Mouse (Mus musculus) forebrain, embryonic 10.5 days (tissue): ENCODE measurements around the gene Fam49a. TPM values are rescaled to one million over a fixed set of nuclear protein-coding genes. Genes with fewer than 3 reads are reported as not detected.
A peak's percentile ranks its signal among the peaks of the same experiment; 100 is the strongest.

ENCODE experiments used
- DNase-seq: peaks from one replicate; pipeline ENCODE4 v3.0.0-alpha.2; 2017; ENCODE audit warnings: low spot score; ENCODE audit errors: extremely low spot score
- H3K27ac ChIP-seq: fragments of 300-500 bp; sonication (generic); 2 replicates; pipeline ENCODE4 v1.5.1; 2016; ENCODE audit warnings: mild to moderate bottlenecking
- H3K27me3 ChIP-seq: fragments of 300-500 bp; sonication (generic); 2 replicates; pipeline ENCODE4 v1.6.1; 2016; ENCODE audit warnings: mild to moderate bottlenecking; ENCODE audit not compliant: poor library complexity, severe bottlenecking
- H3K36me3 ChIP-seq: fragments of 300-500 bp; sonication (generic); replicated peaks from 2 replicates; pipeline ENCODE4 v1.6.1; 2016; ENCODE audit warnings: mild to moderate bottlenecking, moderate library complexity
- H3K4me1 ChIP-seq: fragments of 300-500 bp; sonication (generic); 2 replicates; pipeline ENCODE4 v1.6.1; 2016
- H3K4me3 ChIP-seq: fragments of 300-500 bp; sonication (generic); 2 replicates; pipeline ENCODE4 v1.5.1; 2016; ENCODE audit warnings: mild to moderate bottlenecking, moderate library complexity
- H3K9me3 ChIP-seq: fragments of 300-500 bp; sonication (generic); 2 replicates; pipeline ENCODE4 v1.6.1; 2016; ENCODE audit warnings: mild to moderate bottlenecking, moderate library complexity
- WGBS: fragments of 180-500 bp; shearing (Covaris S2); methylation state at CpG from one replicate; pipeline ENCODE4 v1.1.7; 2016; 5-methylcytosine and 5-hydroxymethylcytosine counted together
- polyA plus RNA-seq: library from polyadenylated mRNA; unstranded; fragments of >200 nt; fragmentation: Nextera tagmentation; extraction: Ambion mirVana; gene quantifications from 2 replicates; pipeline ENCODE4 v1.2.1, GENCODE M21; 2016

Fam49a gene
- polyA plus RNA-seq, 1 experiment from 2014 or later = 5.3 TPM

DNA sequence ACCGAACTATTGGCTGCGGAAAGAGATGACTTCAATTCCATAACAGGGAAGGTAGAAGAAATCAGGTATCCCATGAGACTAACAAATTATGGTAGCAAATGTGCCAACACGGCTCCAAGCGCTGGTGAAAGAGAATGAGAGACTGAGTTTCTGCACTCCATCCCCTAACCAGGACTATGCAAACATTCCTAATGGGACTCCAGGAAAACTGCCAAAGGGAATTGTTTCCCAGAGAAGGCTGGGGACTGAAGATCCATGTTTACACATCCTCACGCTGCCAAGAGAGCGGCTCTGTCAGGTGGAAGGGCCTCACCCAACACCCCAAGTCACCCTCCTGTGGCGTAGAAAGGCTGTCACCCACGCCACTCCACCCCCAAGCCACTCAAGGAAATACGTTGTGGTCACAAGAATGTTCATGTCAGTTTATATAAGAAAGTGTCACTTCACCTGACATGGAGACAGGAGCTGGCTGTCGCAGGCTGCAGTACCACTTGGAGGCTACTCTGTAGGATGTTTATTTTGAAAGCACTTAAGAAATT is 92.2 kb downstream of the Fam49a start:
- Histone ChIP-seq H3K4me1 (peaks cover 8% of the 10 kb centered on the region), H3K36me3 (no peaks in the 10 kb centered on the region), H3K9me3 (no peaks in the 10 kb centered on the region), H3K4me3 (no peak overlapping the region), H3K27ac (no peak overlapping the region), H3K27me3 (no peaks in the 10 kb centered on the region)
- DNase-seq = no peak
- WGBS = 87% methylated on average over 10 of the region's 10 CpGs

- H3K27me3 ChIP-seq = no peaks in the 10 kb centered on the region
- WGBS = 90% methylated on average over 9 of the region's 9 CpGs
- no peak overlapping the region for H3K4me3 ChIP-seq
- no peak for DNase-seq
- no peaks in the 10 kb centered on the region for H3K36me3 ChIP-seq
- no peaks in the 10 kb centered on the region for H3K9me3 ChIP-seq
- no peak overlapping the region for H3K27ac ChIP-seq
- peaks cover 8% of the 10 kb centered on the region for H3K4me1 ChIP-seq
Observed at GRCm38 (mm10) chr12:12356048-12356447, 94.1 kb downstream of the Fam49a start.

DNA sequence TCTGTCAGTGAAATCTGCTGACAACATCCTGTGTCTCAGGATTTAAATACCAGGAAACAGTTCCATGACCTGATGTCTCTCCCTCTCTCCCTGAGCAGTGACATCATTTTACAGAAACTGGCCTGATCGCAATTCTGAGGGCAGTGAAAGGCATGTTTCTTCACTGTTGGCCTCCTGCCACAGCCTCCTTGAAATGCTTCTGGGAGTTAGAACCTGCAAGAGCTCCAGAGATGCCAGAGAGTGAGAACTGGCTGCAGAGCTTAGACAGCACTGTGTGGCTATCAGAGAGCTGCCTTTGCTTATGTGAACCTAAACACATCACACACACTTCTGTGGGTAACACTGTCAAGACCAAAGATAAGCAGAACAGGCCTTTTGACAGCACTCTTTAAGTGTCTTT is 94.5 kb downstream of the Fam49a start:
- no peak overlapping the region for H3K4me3 ChIP-seq
- no peak for DNase-seq
- H3K27me3 ChIP-seq = no peaks in the 10 kb centered on the region
- peaks cover 6% of the 10 kb centered on the region for H3K4me1 ChIP-seq
- H3K9me3 ChIP-seq = no peaks in the 10 kb centered on the region
- no peak overlapping the region for H3K27ac ChIP-seq
- H3K36me3 ChIP-seq = no peaks in the 10 kb centered on the region
- 81% methylated on average over 1 of the region's 1 CpGs for WGBS

DNA sequence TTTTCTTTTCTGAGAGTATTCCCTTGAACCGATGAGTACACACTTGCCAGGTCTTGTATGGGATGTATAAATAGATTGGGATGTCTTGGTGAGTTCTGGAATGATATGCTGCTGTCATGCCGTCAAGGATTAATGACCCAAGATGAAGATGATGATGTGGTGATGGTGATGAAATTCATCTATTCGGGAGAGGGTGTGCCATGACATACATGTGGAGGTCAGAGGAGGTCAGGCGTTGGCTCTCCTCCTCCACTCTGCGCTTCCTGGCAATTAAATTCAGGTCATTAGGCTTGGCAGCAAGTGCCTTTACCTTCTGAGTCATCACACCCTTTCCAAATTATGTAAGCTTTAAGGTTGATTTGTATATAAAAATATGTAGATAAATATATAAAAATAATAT is 95.0 kb downstream of the Fam49a start:
- H3K27me3 ChIP-seq = no peaks in the 10 kb centered on the region
- no peak for DNase-seq
- H3K9me3 ChIP-seq = no peaks in the 10 kb centered on the region
- H3K36me3 ChIP-seq = no peaks in the 10 kb centered on the region
- peaks cover 1% of the 10 kb centered on the region for H3K4me1 ChIP-seq
- H3K27ac ChIP-seq = no peak overlapping the region
- WGBS = 89% methylated on average over 5 of the region's 5 CpGs
- H3K4me3 ChIP-seq = no peak overlapping the region

DNA sequence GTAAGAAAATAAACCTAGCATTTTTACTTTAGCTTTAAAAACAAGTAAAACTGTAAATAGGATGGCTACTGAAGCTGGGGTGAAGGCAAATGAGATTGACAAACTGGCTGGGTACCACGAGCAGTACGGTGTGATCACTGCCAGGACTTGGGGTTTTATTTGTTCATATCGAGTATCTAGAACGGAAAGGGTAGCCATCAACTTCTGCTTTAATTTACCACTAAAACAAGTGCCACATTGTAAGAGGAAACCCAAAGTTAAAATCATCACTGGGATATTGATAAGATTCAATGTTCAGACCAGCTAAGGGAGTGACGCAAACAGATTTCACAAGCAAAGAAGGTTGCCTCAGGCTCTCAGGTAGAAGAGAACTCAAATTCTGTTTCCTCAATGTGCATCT is 98.0 kb downstream of the Fam49a start:
- H3K4me3 ChIP-seq = no peak overlapping the region
- WGBS = 94% methylated on average over 5 of the region's 5 CpGs
- no peaks in the 10 kb centered on the region for H3K27me3 ChIP-seq
- no peak for DNase-seq
- H3K27ac ChIP-seq = no peak overlapping the region
- no peaks in the 10 kb centered on the region for H3K9me3 ChIP-seq
- H3K36me3 ChIP-seq = no peaks in the 10 kb centered on the region
- H3K4me1 ChIP-seq = no peaks in the 10 kb centered on the region

DNA sequence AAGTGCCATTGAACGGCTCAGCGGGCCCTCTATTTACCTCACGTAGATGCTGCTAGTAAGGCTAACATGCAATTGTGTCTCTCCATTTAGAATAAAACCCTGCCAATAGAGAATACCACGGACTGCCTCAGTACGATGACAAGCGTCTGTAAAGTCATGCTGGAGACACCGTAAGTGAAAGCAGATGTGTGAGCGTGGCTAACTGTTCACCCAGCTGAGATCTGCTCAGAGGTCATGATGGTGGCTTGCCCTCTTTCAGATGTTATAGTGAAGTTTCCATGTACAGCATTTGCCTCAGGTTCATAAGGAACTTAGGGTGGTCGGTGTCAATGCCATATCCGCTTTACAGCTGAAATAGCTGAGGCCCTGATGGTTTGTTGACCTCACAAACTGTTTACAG is 100.4 kb downstream of the Fam49a start:
- WGBS = 79% methylated on average over 10 of the region's 10 CpGs
- Histone ChIP-seq H3K27ac (no peak overlapping the region), H3K4me3 (no peak overlapping the region), H3K9me3 (no peaks in the 10 kb centered on the region), H3K4me1 (no peaks in the 10 kb centered on the region), H3K36me3 (no peaks in the 10 kb centered on the region), H3K27me3 (no peaks in the 10 kb centered on the region)
- no peak for DNase-seq

DNA sequence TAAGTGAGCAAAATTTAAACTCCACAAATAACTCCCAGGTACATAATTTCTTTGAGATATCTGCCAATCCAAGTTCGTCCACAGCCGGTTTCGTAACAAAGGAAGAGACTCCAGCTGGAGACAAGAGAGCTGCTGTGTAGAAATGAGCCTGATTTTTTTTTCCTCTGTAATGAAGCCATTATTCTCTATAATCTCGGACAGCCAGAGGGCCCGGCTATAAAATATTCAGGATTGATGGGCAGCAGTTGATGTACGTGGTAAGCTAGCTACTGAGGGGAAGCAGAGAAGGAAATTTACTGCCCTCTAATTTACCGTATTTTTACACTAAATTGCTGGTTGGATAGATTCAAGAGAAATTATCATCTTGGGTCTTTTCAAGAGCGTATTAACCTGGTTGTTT is 102.3 kb downstream of the Fam49a start:
- H3K27ac ChIP-seq = no peak overlapping the region
- H3K27me3 ChIP-seq = no peaks in the 10 kb centered on the region
- H3K4me1 ChIP-seq = no peaks in the 10 kb centered on the region
- no peak for DNase-seq
- H3K4me3 ChIP-seq = no peak overlapping the region
- 89% methylated on average over 8 of the region's 8 CpGs for WGBS
- H3K9me3 ChIP-seq = no peaks in the 10 kb centered on the region
- H3K36me3 ChIP-seq = no peaks in the 10 kb centered on the region

- H3K27me3 ChIP-seq = no peaks in the 10 kb centered on the region
- WGBS = 86% methylated on average over 5 of the region's 5 CpGs
- H3K27ac ChIP-seq = no peak overlapping the region
- H3K4me1 ChIP-seq = no peaks in the 10 kb centered on the region
- no peaks in the 10 kb centered on the region for H3K9me3 ChIP-seq
- DNase-seq = no peak
- no peak overlapping the region for H3K4me3 ChIP-seq
- no peaks in the 10 kb centered on the region for H3K36me3 ChIP-seq
Observed at GRCm38 (mm10) chr12:12367423-12367822, 105.5 kb downstream of the Fam49a start.

GRCm38 (mm10) chr12:12373111-12373862 is 111.3 kb downstream of the Fam49a start:
- Histone ChIP-seq H3K36me3 (no peaks in the 10 kb centered on the region), H3K27me3 (no peaks in the 10 kb centered on the region), H3K4me1 (no peaks in the 10 kb centered on the region), H3K9me3 (no peaks in the 10 kb centered on the region), H3K4me3 (no peak overlapping the region), H3K27ac (no peak overlapping the region)
- DNase-seq = no peak
- 92% methylated on average over 11 of the region's 11 CpGs for WGBS

- WGBS = 65% methylated on average over 2 of the region's 2 CpGs
- no peaks in the 10 kb centered on the region for H3K4me1 ChIP-seq
- H3K4me3 ChIP-seq = no peak overlapping the region
- no peak for DNase-seq
- H3K36me3 ChIP-seq = no peaks in the 10 kb centered on the region
- H3K27me3 ChIP-seq = no peaks in the 10 kb centered on the region
- no peak overlapping the region for H3K27ac ChIP-seq
- H3K9me3 ChIP-seq = no peaks in the 10 kb centered on the region
Observed at GRCm38 (mm10) chr12:12379056-12379455, 117.1 kb downstream of the Fam49a start.

DNA sequence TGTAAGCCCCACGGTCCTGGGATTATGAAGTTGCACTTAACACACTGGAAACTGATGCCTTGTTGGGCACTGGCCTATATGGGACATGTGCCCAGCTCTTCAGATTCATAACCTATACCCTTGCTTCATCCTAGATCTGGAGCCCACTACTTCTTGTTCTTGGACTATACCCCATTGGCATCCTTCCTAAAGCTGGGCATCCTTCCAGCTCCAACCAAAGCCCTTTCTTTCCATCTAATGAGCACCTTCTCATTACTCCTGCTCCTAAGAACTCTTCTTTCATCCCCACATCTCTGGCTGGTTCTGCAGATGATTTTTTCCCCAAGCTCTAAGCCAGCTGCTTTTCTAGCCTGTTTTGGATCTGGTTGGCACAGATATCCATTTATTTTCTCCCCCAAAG is 127.3 kb downstream of the Fam49a start:
- 83% methylated on average over 1 of the region's 1 CpGs for WGBS

DNA sequence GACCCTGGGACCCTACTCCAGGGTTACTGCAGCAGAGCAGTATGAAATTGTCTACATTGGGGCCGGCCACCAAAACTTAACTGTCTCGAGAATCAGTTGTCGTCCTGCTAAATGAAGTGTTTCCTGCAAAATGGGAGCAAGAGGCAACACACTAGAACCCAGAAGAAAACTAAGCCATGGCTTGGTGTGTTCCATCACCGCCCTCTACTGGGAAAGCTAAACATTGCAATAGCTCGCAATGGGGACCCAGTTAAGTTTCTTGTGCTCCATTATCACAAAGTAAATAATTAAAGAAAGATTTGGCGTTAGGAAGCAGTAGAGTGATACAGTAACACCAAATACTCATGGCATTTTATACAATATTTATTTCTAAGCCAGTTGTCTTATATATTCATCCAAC is 134.3 kb downstream of the Fam49a start:
- Histone ChIP-seq H3K36me3 (no peaks in the 10 kb centered on the region), H3K4me1 (peaks cover 3% of the 10 kb centered on the region; the same call in 1 of the 2 replicates), H3K9me3 (no peaks in the 10 kb centered on the region), H3K27ac (no peak overlapping the region), H3K27me3 (no peaks in the 10 kb centered on the region), H3K4me3 (no peak overlapping the region)
- DNase-seq = no peak
- WGBS = 30% methylated on average over 6 of the region's 6 CpGs

More for the DNA sequence above, 127.3 kb downstream of the Fam49a start:
- DNase-seq = no peak
- H3K4me1 ChIP-seq = no peaks in the 10 kb centered on the region
- H3K4me3 ChIP-seq = no peak overlapping the region
- no peaks in the 10 kb centered on the region for H3K27me3 ChIP-seq
- no peaks in the 10 kb centered on the region for H3K36me3 ChIP-seq
- no peaks in the 10 kb centered on the region for H3K9me3 ChIP-seq
- H3K27ac ChIP-seq = no peak overlapping the region

- no peaks in the 10 kb centered on the region for H3K36me3 ChIP-seq
- 55% methylated on average over 9 of the region's 9 CpGs for WGBS
- H3K27me3 ChIP-seq = no peaks in the 10 kb centered on the region
- peak; percentile 46 for DNase-seq
- H3K27ac ChIP-seq = no peak overlapping the region
- peaks cover 16% of the 10 kb centered on the region for H3K4me1 ChIP-seq
- H3K9me3 ChIP-seq = no peaks in the 10 kb centered on the region
- H3K4me3 ChIP-seq = no peak overlapping the region
Observed at GRCm38 (mm10) chr12:12401051-12401465, 139.1 kb downstream of the Fam49a start.
